20 mouse cellular contexts compared by ENCODE assay signal in the genomic region with DNA sequence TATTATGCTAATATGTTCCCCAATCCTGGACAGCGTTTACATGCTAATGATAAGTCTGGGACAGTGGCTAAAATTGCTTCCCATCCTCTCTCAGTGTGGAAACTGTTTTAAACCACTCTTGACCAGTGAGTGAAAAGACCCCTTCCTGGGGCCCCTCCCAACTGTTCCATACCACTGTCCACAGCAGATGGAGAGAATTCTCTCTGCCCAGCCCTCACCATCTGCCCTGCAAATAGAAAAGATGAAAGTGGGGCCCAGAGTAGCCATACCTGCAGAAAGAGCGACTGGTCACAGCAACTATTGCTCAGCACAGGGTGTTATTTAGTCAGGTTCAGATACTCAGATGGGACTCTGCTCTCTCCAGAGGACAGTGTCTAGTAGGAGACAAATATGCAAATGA.
DNase-seq lines count a peak whose midpoint lies in the region; ATAC-seq and TF ChIP-seq lines count a peak whose summit lies in the region.
"Had no signal": no experiment of that assay in that cellular context is flagged by ENCODE, and none has a peak within 500 bp of the region (broad histone marks: within the 10 kb centered on the region; RNA-seq: fewer than 3 reads in every experiment).

No protein-coding gene starts in this region.

- WGBS in heart, embryonic 10.5 days = 74% methylated on average over 2 of the region's 2 CpGs
- 63% methylated on average over 2 of the region's 2 CpGs for WGBS in hindbrain, postnatal 0 days
- 75% methylated on average over 2 of the region's 2 CpGs for WGBS in hindbrain, embryonic 14.5 days
- 56% methylated on average over 2 of the region's 2 CpGs for WGBS in neural tube, embryonic 15.5 days

- no peak for TF ChIP-seq CTCF in hindbrain, postnatal 0 days (IDR thresholded peaks at IDR 0.05; ENCODE audit: low read depth)

- H3K4me2 ChIP-seq in hindbrain, postnatal 0 days (ENCODE audit: low read depth, low read length) = no peak overlapping the region
- H3K4me2 ChIP-seq in hindbrain, embryonic 14.5 days (replicated peaks) = no peak overlapping the region
- H3K4me2 ChIP-seq in neural tube, embryonic 15.5 days = peak overlapping the region; percentile 3; the same call in 1 of the 2 replicates
- H3K4me2 ChIP-seq: forebrain, embryonic 13.5 days; heart, embryonic 13.5 days had no signal

- H3K36me3 ChIP-seq in heart, embryonic 10.5 days = no peaks in the 10 kb centered on the region
- no peaks in the 10 kb centered on the region for H3K36me3 ChIP-seq in hindbrain, postnatal 0 days (ENCODE audit: insufficient read depth, low read length)
- no peaks in the 10 kb centered on the region for H3K36me3 ChIP-seq in hindbrain, embryonic 14.5 days (replicated peaks; ENCODE audit: control insufficient read depth, insufficient read depth)
- no peaks in the 10 kb centered on the region for H3K36me3 ChIP-seq in neural tube, embryonic 15.5 days
- H3K36me3 ChIP-seq: G1E; heart, embryonic 13.5 days had no signal

- H3K9ac ChIP-seq in hindbrain, postnatal 0 days (replicated peaks; ENCODE audit: low read length) = no peak overlapping the region
- no peak overlapping the region for H3K9ac ChIP-seq in hindbrain, embryonic 14.5 days
- H3K9ac ChIP-seq in neural tube, embryonic 15.5 days (replicated peaks) = no peak overlapping the region
- H3K9ac ChIP-seq: forebrain, embryonic 13.5 days; forebrain, postnatal 0 days; heart, embryonic 13.5 days had no signal

- H3K4me3 ChIP-seq in heart, embryonic 10.5 days = no peak overlapping the region
- no peak overlapping the region for H3K4me3 ChIP-seq in hindbrain, postnatal 0 days (ENCODE audit: low read length)
- no peak overlapping the region for H3K4me3 ChIP-seq in hindbrain, embryonic 14.5 days (replicated peaks; ENCODE audit: low read length)
- no peak overlapping the region for H3K4me3 ChIP-seq in neural tube, embryonic 15.5 days (replicated peaks)
- H3K4me3 ChIP-seq: embryonic facial prominence, embryonic 10.5 days; forebrain, embryonic 13.5 days; heart, embryonic 13.5 days had no signal

- 0 out of 2 replicates have a peak, but pooled peaks have one; percentile 21 for ATAC-seq in hindbrain, postnatal 0 days
- ATAC-seq in hindbrain, embryonic 14.5 days (ENCODE audit: low FRiP score) = no peak
- no peak for ATAC-seq in neural tube, embryonic 15.5 days (ENCODE audit: low FRiP score)
- ATAC-seq: CD4-positive, CD25-positive, alpha-beta regulatory T cell, adult 4 months; forebrain, embryonic 13.5 days; forebrain, postnatal 0 days; intestine, embryonic 16.5 days had no signal

- peak; percentile 16 for DNase-seq in cerebellum, adult 11-12 months
- DNase-seq in cerebellum, adult 11 months = no peak
- peak; percentile 53 for DNase-seq in heart, adult 11 months
- DNase-seq in heart, embryonic 10.5 days (ENCODE audit: low spot score) = no peak
- peak; percentile 39 for DNase-seq in hindbrain, postnatal 0 days (ENCODE audit: low spot score)
- no peak for DNase-seq in hindbrain, embryonic 14.5 days (ENCODE audit: low spot score)
- DNase-seq: adrenal gland, adult 8-10 months; adrenal gland, postnatal 36 days; B cell, adult 2 months; forebrain, postnatal 0 days; gastrocnemius, postnatal 14 days; heart, postnatal 36 days; kidney, adult 2 months had no signal

- no peaks in the 10 kb centered on the region for H3K9me3 ChIP-seq in heart, embryonic 10.5 days
- no peaks in the 10 kb centered on the region for H3K9me3 ChIP-seq in hindbrain, postnatal 0 days (ENCODE audit: low read length)
- H3K9me3 ChIP-seq in hindbrain, embryonic 14.5 days (ENCODE audit: control insufficient read depth, low read length) = no peaks in the 10 kb centered on the region
- no peaks in the 10 kb centered on the region for H3K9me3 ChIP-seq in neural tube, embryonic 15.5 days (replicated peaks)
- H3K9me3 ChIP-seq: embryonic facial prominence, embryonic 10.5 days; forebrain, embryonic 13.5 days; heart, embryonic 13.5 days had no signal

- no peak overlapping the region for H3K27ac ChIP-seq in heart, embryonic 10.5 days
- no peak overlapping the region for H3K27ac ChIP-seq in hindbrain, postnatal 0 days
- no peak overlapping the region for H3K27ac ChIP-seq in hindbrain, embryonic 14.5 days
- peak overlapping the region; percentile 33; the same call in 1 of the 2 replicates for H3K27ac ChIP-seq in neural tube, embryonic 15.5 days (replicated peaks)
- H3K27ac ChIP-seq: embryonic facial prominence, embryonic 10.5 days; forebrain, embryonic 13.5 days; heart, embryonic 13.5 days had no signal

- no peaks in the 10 kb centered on the region for H3K4me1 ChIP-seq in heart, embryonic 10.5 days
- 0 out of 2 replicates have a peak, but pooled peaks cover 4% of the 10 kb centered on the region for H3K4me1 ChIP-seq in hindbrain, postnatal 0 days (ENCODE audit: insufficient read depth, low read length)
- H3K4me1 ChIP-seq in hindbrain, embryonic 14.5 days (replicated peaks; ENCODE audit: control insufficient read depth, insufficient read depth, low read length) = no peaks in the 10 kb centered on the region
- H3K4me1 ChIP-seq in neural tube, embryonic 15.5 days = peaks cover 15% of the 10 kb centered on the region; the same call in 1 of the 2 replicates
- H3K4me1 ChIP-seq: embryonic facial prominence, embryonic 10.5 days; forebrain, embryonic 13.5 days; heart, embryonic 13.5 days had no signal

- H3K27me3 ChIP-seq in heart, embryonic 10.5 days (ENCODE audit: insufficient read depth, poor library complexity, severe bottlenecking) = no peaks in the 10 kb centered on the region
- no peaks in the 10 kb centered on the region for H3K27me3 ChIP-seq in hindbrain, postnatal 0 days (ENCODE audit: insufficient read depth, low read length)
- no peaks in the 10 kb centered on the region for H3K27me3 ChIP-seq in hindbrain, embryonic 14.5 days (ENCODE audit: control insufficient read depth, insufficient read depth, low read length)
- no peaks in the 10 kb centered on the region for H3K27me3 ChIP-seq in neural tube, embryonic 15.5 days (replicated peaks)
- H3K27me3 ChIP-seq: forebrain, embryonic 13.5 days; heart, embryonic 13.5 days had no signal

Comparison
In these comparisons a context has a peak if more than half of its experiments do, and no peak if none do; other contexts are left out.
1. DNase-seq: peak in cerebellum, adult 11-12 months (single experiment), heart, adult 11 months (single experiment) and hindbrain, postnatal 0 days (single experiment); none in cerebellum, adult 11 months (single experiment), heart, embryonic 10.5 days (single experiment) and hindbrain, embryonic 14.5 days (single experiment).